Mouse (Mus musculus) myocyte (in vitro differentiated cells): ENCODE measurements around the gene Me3. TPM values are rescaled to one million over a fixed set of nuclear protein-coding genes. Genes with fewer than 3 reads are reported as not detected.

ENCODE experiments used
- H3K27me3 ChIP-seq: one replicate; pipeline ENCODE4 v1.6.1; 2011; ENCODE audit not compliant: control insufficient read depth, insufficient read depth, insufficient read length
- H3K36me3 ChIP-seq: one replicate; pipeline ENCODE4 v1.6.1; 2011; ENCODE audit not compliant: control insufficient read depth, insufficient read depth
- H3K4me2 ChIP-seq: one replicate; pipeline ENCODE4 v1.6.1; 2011; ENCODE audit warnings: low read depth, control low read depth
- H3K4me3 ChIP-seq: one replicate; pipeline ENCODE4 v1.5.1; 2011; ENCODE audit warnings: mild to moderate bottlenecking, control low read depth, moderate library complexity
- H3K79me2 ChIP-seq: one replicate; pipeline ENCODE4 v1.6.1; 2011; ENCODE audit not compliant: control insufficient read depth, insufficient read depth
- H3ac ChIP-seq: one replicate; pipeline ENCODE4 v1.6.1; 2011; ENCODE audit not compliant: control insufficient read depth, insufficient read length
- CEBPB ChIP-seq: IDR thresholded peaks from 2 replicates; pipeline ENCODE4 v1.6.1; 2011; ENCODE audit warnings: mild to moderate bottlenecking, moderate library complexity; ENCODE audit not compliant: poor library complexity, insufficient read depth, severe bottlenecking
- E2F4 ChIP-seq: IDR thresholded peaks from one replicate; pipeline ENCODE4 v1.6.1; 2011; ENCODE audit warnings: mild to moderate bottlenecking, control low read depth, moderate library complexity; ENCODE audit not compliant: insufficient read depth
- MAX ChIP-seq: IDR thresholded peaks from one replicate; pipeline ENCODE4 v1.6.1; 2011; ENCODE audit warnings: low read depth, mild to moderate bottlenecking, control low read depth
- MYOD1 ChIP-seq, 3 experiments: IDR thresholded peaks; one replicate each; pipeline ENCODE4 v1.6.1; 2011; ENCODE audit warnings: control low read depth in 2 of 3, low read depth in 2 of 3, mild to moderate bottlenecking in 2 of 3, moderate library complexity in 1 of 3; ENCODE audit not compliant: insufficient read length in 2 of 3, control insufficient read depth in 1 of 3
- MYOG ChIP-seq, 3 experiments: IDR thresholded peaks; one replicate each; pipeline ENCODE4 v1.6.1; 2011; ENCODE audit warnings: control low read depth in 2 of 3, low read depth in 2 of 3, mild to moderate bottlenecking in 2 of 3; ENCODE audit not compliant: insufficient read length in 2 of 3, control insufficient read depth in 1 of 3, insufficient read depth in 1 of 3
- POLR2A ChIP-seq: IDR thresholded peaks from one replicate; pipeline ENCODE4 v1.6.1; 2011; ENCODE audit warnings: low read depth, mild to moderate bottlenecking, control low read depth, moderate library complexity; ENCODE audit not compliant: insufficient read length
- POLR2AphosphoS2 ChIP-seq: IDR thresholded peaks from one replicate; pipeline ENCODE4 v1.6.1; 2011; ENCODE audit warnings: low read depth, control low read depth; ENCODE audit not compliant: insufficient read length
- REST ChIP-seq: IDR thresholded peaks from one replicate; pipeline ENCODE4 v1.6.1; 2011; ENCODE audit warnings: mild to moderate bottlenecking, control low read depth, moderate library complexity; ENCODE audit not compliant: insufficient read depth, insufficient read length
- SRF ChIP-seq: IDR thresholded peaks from one replicate; pipeline ENCODE4 v1.6.1; 2011; ENCODE audit warnings: low read depth; ENCODE audit not compliant: control insufficient read depth, insufficient read length
- TCF12 ChIP-seq: IDR thresholded peaks from one replicate; pipeline ENCODE4 v1.6.1; 2011; ENCODE audit warnings: mild to moderate bottlenecking, control low read depth; ENCODE audit not compliant: poor library complexity, insufficient read depth, severe bottlenecking
- TCF3 ChIP-seq: IDR thresholded peaks from one replicate; pipeline ENCODE4 v1.6.1; 2011; ENCODE audit warnings: low read depth, control low read depth; ENCODE audit not compliant: insufficient read length
- USF1 ChIP-seq: IDR thresholded peaks from one replicate; pipeline ENCODE4 v1.6.1; 2011; ENCODE audit warnings: low read depth, mild to moderate bottlenecking, control low read depth, moderate library complexity
- polyA plus RNA-seq: library from polyadenylated mRNA; unstranded; fragments of >200 nt; fragmentation: generic; extraction: Trizol; gene quantifications from one replicate; pipeline ENCODE4 v1.2.1, GENCODE M21; 2012; ENCODE audit warnings: missing spikeins

Gene Me3
- polyA plus RNA-seq, 1 experiment = 7.8 TPM

GRCm38 (mm10) chr7:89781391-89781790, 149.2 kb downstream of the Me3 start:
- H3K4me2 ChIP-seq = no peak overlapping the region
- H3ac ChIP-seq = no peak overlapping the region
- H3K27me3 ChIP-seq = no peaks in the 10 kb centered on the region
- no peaks in the 10 kb centered on the region for H3K36me3 ChIP-seq
- no peaks in the 10 kb centered on the region for H3K79me2 ChIP-seq
- H3K4me3 ChIP-seq = no peak overlapping the region
- no peak for TF ChIP-seq REST
- no peak for TF ChIP-seq SRF
- no peak for TF ChIP-seq MAX
- TF ChIP-seq POLR2AphosphoS2 = no peak
- TF ChIP-seq USF1 = no peak
- no peak for TF ChIP-seq MYOG (IDR thresholded peaks at IDR 0.05; ENCODE audit: control insufficient read depth in 1 of 3, insufficient read depth in 1 of 3, insufficient read length in 2 of 3, low read depth in 2 of 3)

DNA sequence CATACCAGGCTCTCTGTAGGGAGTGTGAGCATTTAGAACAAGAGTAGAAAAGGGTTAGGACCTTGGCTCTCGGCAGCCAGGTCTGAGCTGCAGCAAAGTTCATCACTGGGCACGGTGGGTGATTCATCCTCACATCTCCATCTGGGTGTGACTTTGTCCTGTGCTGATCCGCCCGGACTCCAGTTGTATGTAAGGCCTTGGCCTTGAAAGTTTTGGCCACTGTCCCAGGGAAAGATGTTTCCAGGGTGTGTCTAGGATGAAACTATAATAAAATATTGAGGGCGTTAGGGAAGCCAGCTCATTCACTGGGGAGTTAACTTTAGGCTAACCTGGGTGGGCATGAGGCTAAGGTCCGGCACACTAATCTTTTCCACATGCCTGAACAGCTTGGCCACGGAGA, 155.5 kb downstream of the Me3 start:
- Histone ChIP-seq H3K36me3 (no peaks in the 10 kb centered on the region), H3K27me3 (no peaks in the 10 kb centered on the region), H3ac (no peak overlapping the region), H3K79me2 (no peaks in the 10 kb centered on the region), H3K4me3 (no peak overlapping the region), H3K4me2 (no peak overlapping the region)
- TF ChIP-seq POLR2AphosphoS2 (no peak), MAX (no peak), TCF3 (no peak), CEBPB (no peak), MYOD1 (IDR thresholded peaks at IDR 0.05; ENCODE audit: control insufficient read depth in 1 of 3, insufficient read length in 2 of 3, low read depth in 2 of 3) (no peak), E2F4 (no peak), TCF12 (no peak), POLR2A (no peak), REST (no peak), USF1 (no peak), SRF (no peak), MYOG (IDR thresholded peaks at IDR 0.05; ENCODE audit: control insufficient read depth in 1 of 3, insufficient read depth in 1 of 3, insufficient read length in 2 of 3, low read depth in 2 of 3) (no peak)

DNA sequence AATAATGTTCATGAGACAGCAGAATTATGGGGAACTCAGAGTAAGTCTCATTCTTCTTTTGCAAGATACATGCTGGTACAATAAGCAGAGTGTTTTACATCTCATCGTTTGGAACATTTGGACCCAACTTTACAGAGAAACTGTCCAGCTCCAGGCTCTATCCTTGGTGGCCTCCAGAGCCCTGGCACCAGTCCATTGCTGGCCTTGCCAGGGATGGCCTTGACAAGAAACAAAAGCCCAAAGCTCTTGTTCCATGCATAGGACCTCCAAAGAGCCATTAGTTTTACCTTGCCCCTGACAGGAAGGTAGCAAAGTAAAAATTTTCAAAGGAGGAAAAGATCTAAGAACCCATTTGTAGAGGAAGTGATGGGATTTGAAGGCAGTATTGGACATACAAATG, 160.4 kb downstream of the Me3 start:
- Histone ChIP-seq H3K79me2 (no peaks in the 10 kb centered on the region), H3K27me3 (no peaks in the 10 kb centered on the region), H3K4me2 (no peak overlapping the region), H3K4me3 (no peak overlapping the region), H3ac (no peak overlapping the region), H3K36me3 (no peaks in the 10 kb centered on the region)
- TF ChIP-seq MYOD1 (IDR thresholded peaks at IDR 0.05; ENCODE audit: control insufficient read depth in 1 of 3, insufficient read length in 2 of 3, low read depth in 2 of 3) (no peak), REST (no peak), POLR2A (no peak), POLR2AphosphoS2 (no peak), MYOG (IDR thresholded peaks at IDR 0.05; ENCODE audit: control insufficient read depth in 1 of 3, insufficient read depth in 1 of 3, insufficient read length in 2 of 3, low read depth in 2 of 3) (no peak), SRF (no peak), TCF3 (no peak), MAX (no peak), E2F4 (no peak), TCF12 (no peak), CEBPB (no peak), USF1 (no peak)

GRCm38 (mm10) chr7:89795366-89795765, 163.2 kb downstream of the Me3 start:
- no peaks in the 10 kb centered on the region for H3K79me2 ChIP-seq
- H3K36me3 ChIP-seq = no peaks in the 10 kb centered on the region
- no peak overlapping the region for H3K4me2 ChIP-seq
- TF ChIP-seq MYOG (IDR thresholded peaks at IDR 0.05; ENCODE audit: control insufficient read depth in 1 of 3, insufficient read depth in 1 of 3, insufficient read length in 2 of 3, low read depth in 2 of 3) (no peak), POLR2A (no peak), CEBPB (no peak), MYOD1 (IDR thresholded peaks at IDR 0.05; ENCODE audit: control insufficient read depth in 1 of 3, insufficient read length in 2 of 3, low read depth in 2 of 3) (no peak), E2F4 (no peak), POLR2AphosphoS2 (no peak), TCF12 (no peak), MAX (no peak), TCF3 (no peak), SRF (no peak), REST (no peak), USF1 (no peak)
- no peak overlapping the region for H3K4me3 ChIP-seq
- H3K27me3 ChIP-seq = no peaks in the 10 kb centered on the region
- no peak overlapping the region for H3ac ChIP-seq

DNA sequence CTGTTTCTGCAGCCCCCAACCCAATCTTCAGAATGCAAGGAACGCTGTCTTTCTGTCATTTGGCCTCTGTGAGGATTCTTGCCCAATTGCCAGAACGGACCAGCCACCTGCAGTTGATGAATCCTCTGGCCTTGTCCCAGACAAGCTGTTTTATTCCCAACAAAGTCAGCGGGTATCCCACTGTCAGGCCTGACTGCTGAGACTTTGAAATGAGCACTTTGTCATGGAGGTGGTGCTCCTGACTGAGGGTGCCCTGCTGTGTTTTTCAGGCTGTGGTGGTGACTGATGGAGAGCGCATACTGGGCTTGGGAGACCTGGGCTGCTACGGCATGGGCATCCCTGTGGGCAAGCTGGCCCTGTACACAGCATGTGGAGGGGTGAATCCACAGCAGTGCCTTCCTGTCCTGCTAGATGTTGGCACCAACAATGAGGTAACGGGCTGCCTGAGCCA, 164.2 kb downstream of the Me3 start:
- H3K36me3 ChIP-seq = no peaks in the 10 kb centered on the region
- no peaks in the 10 kb centered on the region for H3K27me3 ChIP-seq
- H3ac ChIP-seq = no peak overlapping the region
- no peaks in the 10 kb centered on the region for H3K79me2 ChIP-seq
- no peak overlapping the region for H3K4me2 ChIP-seq
- H3K4me3 ChIP-seq = no peak overlapping the region
- TF ChIP-seq USF1 (no peak), MAX (no peak), POLR2AphosphoS2 (no peak), REST (no peak), MYOD1 (IDR thresholded peaks at IDR 0.05; ENCODE audit: control insufficient read depth in 1 of 3, insufficient read length in 2 of 3, low read depth in 2 of 3) (no peak), TCF3 (no peak), SRF (no peak), MYOG (IDR thresholded peaks at IDR 0.05; ENCODE audit: control insufficient read depth in 1 of 3, insufficient read depth in 1 of 3, insufficient read length in 2 of 3, low read depth in 2 of 3) (no peak), E2F4 (no peak), TCF12 (no peak), CEBPB (no peak), POLR2A (no peak)
